Mouse (Mus musculus): ENCODE results near the gene Olfr876. TPM values are rescaled to one million over a fixed set of nuclear protein-coding genes. Genes with fewer than 3 reads are reported as not detected.

The Olfr876 gene
- total RNA-seq (2012; rRNA removed), result not detected in 2 replicates
- polyA plus RNA-seq (2012; ENCODE audit: insufficient read depth in 1 of 2, insufficient read length in 2 of 2, low read depth in 1 of 2, low replicate concordance in 2 of 2, missing spikeins in 1 of 2), result not detected

DNA sequence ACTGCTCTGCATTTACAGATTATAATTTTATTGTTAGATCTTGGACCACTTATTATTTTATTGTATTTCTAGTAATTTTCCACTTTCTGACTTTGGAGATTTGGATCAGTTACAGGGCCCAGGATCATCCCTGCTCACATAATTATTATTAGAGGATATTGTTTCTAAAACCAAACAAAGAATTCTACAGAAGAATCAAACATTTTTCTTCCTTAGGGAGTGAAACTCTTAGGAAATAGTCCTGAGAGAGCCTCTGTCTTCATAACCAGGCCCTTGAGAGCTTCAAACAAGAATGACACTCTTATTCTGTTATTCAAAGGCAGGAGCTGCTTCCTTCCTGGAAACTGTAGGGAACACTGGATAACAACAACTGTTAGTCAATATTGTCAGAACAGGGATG, at the start of gene Olfr876:
TSS of gene Olfr876 (plus strand) at position 301 of the 400 bp plus-strand sequence.
- peaks cover 0 to 5% of the 10 kb centered on the region in 2 experiments; a peak in 2 of 4 replicates for H3K36me3 ChIP-seq (ENCODE audit: control insufficient read depth in 1 of 2, insufficient read depth in 2 of 2, low read length in 2 of 2)
- H3K9me3 ChIP-seq (replicated peaks; ENCODE audit: insufficient read depth, low read length), result no peaks in the 10 kb centered on the region
- H3K79me2 ChIP-seq (ENCODE audit: control insufficient read depth, insufficient read depth, low read length, poor library complexity), result no peaks in the 10 kb centered on the region
- no peak within 1 kb of the TSS for H3K4me3 ChIP-seq (ENCODE audit: control insufficient read depth in 1 of 2, insufficient read depth in 1 of 2, low read depth in 2 of 2, low read length in 2 of 2)
- peaks cover 0 to 2% of the 10 kb centered on the region in 2 experiments; a peak in 1 of 4 replicates for H3K27me3 ChIP-seq (ENCODE audit: control insufficient read depth in 1 of 2, insufficient read depth in 2 of 2, low read length in 2 of 2)
- H3K9ac ChIP-seq (ENCODE audit: control insufficient read depth, low read depth, low read length, poor library complexity, severe bottlenecking), result no peak within 1 kb of the TSS
- TF ChIP-seq GATA1 (IDR thresholded peaks at IDR 0.05; ENCODE audit: low read depth, low read length), result no peak
- TF ChIP-seq JUND (IDR thresholded peaks at IDR 0.05; ENCODE audit: low read depth, low read length), result no peak
- no peak for TF ChIP-seq CHD1 (IDR thresholded peaks at IDR 0.05; ENCODE audit: low read depth, low read length)
- TF ChIP-seq POLR2AphosphoS2 (IDR thresholded peaks at IDR 0.05; ENCODE audit: low read length), result no peak
- no peak for TF ChIP-seq TBP (IDR thresholded peaks at IDR 0.05; ENCODE audit: low read depth, low read length)
- no peak for TF ChIP-seq ETS1 (IDR thresholded peaks at IDR 0.05; ENCODE audit: low read depth, low read length)
- no peak for TF ChIP-seq MEF2A (IDR thresholded peaks at IDR 0.05; ENCODE audit: extremely low read depth, insufficient replicate concordance, low read depth, low read length, poor library complexity, severe bottlenecking)
- no peak for TF ChIP-seq MAX (IDR thresholded peaks at IDR 0.05; ENCODE audit: low read length)
- TF ChIP-seq POLR2AphosphoS5 (IDR thresholded peaks at IDR 0.05; ENCODE audit: borderline replicate concordance, low read depth, low read length), result no peak
- no peak for DNase-seq (ENCODE audit: low read depth, low spot score)
- no peak within 1 kb of the TSS for H3K27ac ChIP-seq (ENCODE audit: control insufficient read depth, low read depth, low read length)
- H3K4me1 ChIP-seq (ENCODE audit: control insufficient read depth in 1 of 2, insufficient read depth in 2 of 2, low read length in 2 of 2), result peaks cover 0 to 3% of the 10 kb centered on the region in 2 experiments; a peak in 2 of 4 replicates

DNA sequence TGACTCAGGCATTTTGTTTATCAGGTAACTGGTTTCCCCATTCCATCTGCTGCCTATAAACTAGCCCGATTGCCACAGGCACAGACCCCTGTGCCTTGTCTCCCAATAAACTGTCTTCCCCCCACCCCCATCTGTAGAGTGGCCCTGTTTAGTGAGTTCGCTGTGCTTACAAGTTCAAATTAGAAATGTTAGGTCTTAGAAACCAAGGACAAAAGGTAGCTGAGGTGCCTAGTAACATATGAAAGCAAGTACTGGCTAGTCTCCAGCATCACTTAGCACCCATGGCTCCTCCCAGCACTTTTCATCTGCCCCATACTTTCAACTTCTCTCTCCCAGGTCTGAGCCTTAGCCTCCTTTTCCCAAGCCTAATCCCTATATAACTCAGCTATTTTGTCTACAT, 41.1 kb upstream of the Olfr876 start:
- no peak overlapping the region for H3K4me3 ChIP-seq (ENCODE audit: control insufficient read depth in 1 of 2, insufficient read depth in 1 of 2, low read depth in 2 of 2, low read length in 2 of 2)
- TF ChIP-seq RCOR1 (IDR thresholded peaks at IDR 0.05; ENCODE audit: low read depth, low read length) (no peak), USF1 (IDR thresholded peaks at IDR 0.05; ENCODE audit: low read depth, low read length) (no peak), ELF1 (IDR thresholded peaks at IDR 0.05; ENCODE audit: low read depth, low read length) (no peak), SMC3 (IDR thresholded peaks at IDR 0.05; ENCODE audit: low read depth, low read length) (no peak), POLR2A (IDR thresholded peaks at IDR 0.05; ENCODE audit: control insufficient read depth in 1 of 2, insufficient read depth in 1 of 2, low read depth in 1 of 2, low read length in 2 of 2, poor library complexity in 1 of 2) (no peak), ZKSCAN1 (IDR thresholded peaks at IDR 0.05; ENCODE audit: low read depth, low read length) (no peak), POLR2AphosphoS5 (IDR thresholded peaks at IDR 0.05; ENCODE audit: borderline replicate concordance, low read depth, low read length) (no peak), ZMIZ1 (IDR thresholded peaks at IDR 0.05; ENCODE audit: low read depth, low read length) (no peak), KAT2A (conservative IDR thresholded peaks at IDR 0.05; ENCODE audit: low read depth, low read length) (no peak), CHD2 (IDR thresholded peaks at IDR 0.05; ENCODE audit: low read length) (no peak), SIN3A (IDR thresholded peaks at IDR 0.05; ENCODE audit: low read length) (no peak)
- H3K36me3 ChIP-seq (ENCODE audit: control insufficient read depth in 1 of 2, insufficient read depth in 2 of 2, low read length in 2 of 2), result no peaks in the 10 kb centered on the region
- no peak for DNase-seq (ENCODE audit: low read depth, low spot score)
- no peaks in the 10 kb centered on the region; a peak in 1 of 4 replicates for H3K27me3 ChIP-seq (ENCODE audit: control insufficient read depth in 1 of 2, insufficient read depth in 2 of 2, low read length in 2 of 2)
- no peak overlapping the region for H3K9ac ChIP-seq (ENCODE audit: control insufficient read depth, low read depth, low read length, poor library complexity, severe bottlenecking)
- H3K9me3 ChIP-seq (replicated peaks; ENCODE audit: insufficient read depth, low read length), result no peaks in the 10 kb centered on the region
- no peak overlapping the region for H3K27ac ChIP-seq (ENCODE audit: control insufficient read depth, low read depth, low read length)
- no peaks in the 10 kb centered on the region for H3K79me2 ChIP-seq (ENCODE audit: control insufficient read depth, insufficient read depth, low read length, poor library complexity)
- H3K4me1 ChIP-seq (ENCODE audit: control insufficient read depth in 1 of 2, insufficient read depth in 2 of 2, low read length in 2 of 2), result no peaks in the 10 kb centered on the region

Measured in MEL (cell line).